Mouse (Mus musculus) thymus, adult 2 months (tissue): ENCODE data around the gene Kcnq1. TPM values are rescaled to one million over a fixed set of nuclear protein-coding genes. Genes with fewer than 3 reads are reported as not detected.

Source experiments
- DNase-seq: peaks from one replicate; pipeline ENCODE4 v3.0.0; 2021
- H3K27ac ChIP-seq: fragments of 200-500 bp; 2 replicates; pipeline ENCODE4 v1.5.1; 2012; ENCODE audit warnings: low read length, control low read depth; ENCODE audit not compliant: control insufficient read depth, insufficient read depth
- H3K27me3 ChIP-seq: fragments of 200-500 bp; 2 replicates; pipeline ENCODE4 v1.6.1; 2012; ENCODE audit warnings: mild to moderate bottlenecking, low read length, moderate library complexity, mixed read lengths; ENCODE audit not compliant: control insufficient read depth, insufficient read depth
- H3K36me3 ChIP-seq: fragments of 200-500 bp; 2 replicates; pipeline ENCODE4 v1.6.1; 2012; ENCODE audit warnings: mild to moderate bottlenecking, low read length, moderate library complexity; ENCODE audit not compliant: control insufficient read depth, insufficient read depth
- H3K4me1 ChIP-seq: fragments of 200-500 bp; replicated peaks from 2 replicates; pipeline ENCODE4 v1.6.1; 2012; ENCODE audit warnings: low read length; ENCODE audit not compliant: control insufficient read depth, insufficient read depth
- H3K4me3 ChIP-seq: fragments of 200-500 bp; 2 replicates; pipeline ENCODE4 v1.5.1; 2012; ENCODE audit warnings: mild to moderate bottlenecking, low read length, control low read depth, moderate library complexity; ENCODE audit not compliant: control insufficient read depth, insufficient read depth
- CTCF ChIP-seq: fragments of 200-500 bp; IDR thresholded peaks from 2 replicates; pipeline ENCODE4 v1.5.1; 2012; ENCODE audit warnings: mild to moderate bottlenecking, control low read depth, low read length, moderate library complexity, borderline replicate concordance; ENCODE audit not compliant: control insufficient read depth, poor library complexity, insufficient read depth; ENCODE audit errors: extremely low read depth
- POLR2A ChIP-seq: fragments of 200-500 bp; IDR thresholded peaks from 2 replicates; pipeline ENCODE4 v1.6.1; 2012; ENCODE audit warnings: mild to moderate bottlenecking, low read length, control low read depth, moderate library complexity; ENCODE audit not compliant: control insufficient read depth, poor library complexity, insufficient read depth; ENCODE audit errors: extremely low read depth
- WGBS: fragments of 180-500 bp; shearing (Covaris S2); methylation state at CpG from one replicate; pipeline ENCODE4 v1.1.7; 2018; 5-methylcytosine and 5-hydroxymethylcytosine counted together
- polyA plus RNA-seq: library from polyadenylated mRNA; depleted of rRNA; stranded (reverse); fragments of >200 nt; gene quantifications from 2 replicates; pipeline ENCODE4 v1.2.3, GENCODE M21; 2012

Gene Kcnq1
- polyA plus RNA-seq, 1 experiment = 4.6 TPM

- Histone ChIP-seq H3K27ac (no peak overlapping the region), H3K4me1 (no peaks in the 10 kb centered on the region), H3K27me3 (no peaks in the 10 kb centered on the region), H3K36me3 (no peaks in the 10 kb centered on the region), H3K4me3 (no peak overlapping the region)
- WGBS = 84% methylated on average over 7 of the region's 7 CpGs
- DNase-seq = no peak
- TF ChIP-seq POLR2A (no peak), CTCF (no peak)
Measured at GRCm38 (mm10) chr7:143165687-143166265, 59.6 kb downstream of the Kcnq1 start.

DNA sequence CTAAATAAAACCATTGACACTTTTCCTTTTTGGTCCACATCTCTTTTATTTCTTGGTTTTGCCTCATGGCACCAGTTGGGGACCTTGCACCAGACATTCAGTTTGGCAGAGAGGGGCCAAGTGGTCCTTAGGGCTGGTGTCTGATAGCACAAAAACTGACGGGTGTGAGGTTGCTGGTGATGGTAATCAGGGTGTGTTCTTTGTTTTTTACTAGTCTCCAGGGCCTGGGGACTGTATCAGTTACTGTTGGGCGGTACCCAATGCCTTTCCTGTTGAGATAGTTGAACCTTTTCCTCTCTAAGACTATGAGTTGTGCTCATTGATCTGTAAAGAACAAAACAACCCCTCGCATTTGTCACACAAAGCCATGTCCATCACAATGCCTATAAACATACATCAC lies 61.1 kb downstream of the Kcnq1 start:
- DNase-seq = no peak
- Histone ChIP-seq H3K27me3 (no peaks in the 10 kb centered on the region), H3K36me3 (no peaks in the 10 kb centered on the region), H3K4me3 (no peak overlapping the region), H3K4me1 (no peaks in the 10 kb centered on the region), H3K27ac (no peak overlapping the region)
- TF ChIP-seq POLR2A (no peak), CTCF (no peak)
- WGBS = 91% methylated on average over 3 of the region's 3 CpGs

DNA sequence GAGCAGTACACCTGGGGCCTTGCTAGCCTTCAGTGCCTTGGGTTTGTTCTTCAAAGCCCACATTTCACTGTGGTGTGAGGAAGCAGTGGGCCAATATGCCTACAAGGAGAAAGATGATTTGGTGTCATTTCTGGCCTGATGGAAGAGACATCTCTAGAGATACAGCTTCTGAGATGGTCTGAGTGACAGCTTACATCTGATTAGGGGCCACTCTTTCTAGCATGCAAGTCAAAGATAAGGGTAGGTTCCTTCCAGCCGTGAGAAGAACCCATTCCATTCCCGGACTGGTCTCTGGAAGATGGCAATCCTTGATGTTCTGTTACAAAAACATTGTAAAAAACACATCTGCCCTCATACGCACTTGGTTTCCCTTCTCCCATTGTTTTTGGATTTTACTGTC lies 63.2 kb downstream of the Kcnq1 start:
- no peak for DNase-seq
- Histone ChIP-seq H3K4me1 (no peaks in the 10 kb centered on the region), H3K27me3 (no peaks in the 10 kb centered on the region), H3K4me3 (no peak overlapping the region), H3K27ac (no peak overlapping the region), H3K36me3 (no peaks in the 10 kb centered on the region)
- TF ChIP-seq CTCF = no peak
- no peak for TF ChIP-seq POLR2A
- WGBS = 98% methylated on average over 3 of the region's 3 CpGs

DNA sequence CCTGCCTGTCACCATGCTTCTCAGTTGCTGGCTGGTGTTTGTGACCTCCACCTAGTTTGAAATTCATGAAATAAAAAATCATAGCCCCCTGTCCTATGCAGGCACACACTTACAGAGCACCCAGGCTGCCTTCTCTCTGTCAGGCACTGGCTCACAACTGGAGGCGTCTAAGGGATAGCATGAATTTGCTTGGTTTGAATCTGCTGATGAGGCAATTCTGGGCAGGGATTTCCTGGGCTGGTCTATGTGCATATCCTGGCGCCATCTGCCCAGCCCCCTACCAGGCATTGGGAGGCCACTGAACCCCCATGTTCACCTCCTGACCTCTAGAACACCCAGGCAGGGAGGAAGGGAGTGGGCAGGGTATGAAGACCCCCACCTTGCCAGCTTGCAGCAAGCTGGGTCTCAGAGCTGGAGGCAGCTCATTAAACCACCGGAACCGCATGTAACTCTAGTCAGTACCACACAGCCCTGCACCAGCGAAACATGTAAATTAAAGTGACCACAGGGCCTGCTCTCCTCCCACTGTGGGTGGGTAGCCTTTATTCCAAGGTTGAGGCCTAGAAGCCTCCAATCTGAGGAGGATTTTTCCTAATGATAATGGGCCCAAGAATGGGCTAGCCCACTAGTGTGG lies 66.9 kb downstream of the Kcnq1 start:
- no peak for DNase-seq
- H3K27ac ChIP-seq = no peak overlapping the region
- TF ChIP-seq POLR2A (no peak), CTCF (no peak)
- H3K36me3 ChIP-seq = no peaks in the 10 kb centered on the region
- 71% methylated on average over 5 of the region's 5 CpGs for WGBS
- no peaks in the 10 kb centered on the region for H3K27me3 ChIP-seq
- H3K4me3 ChIP-seq = no peak overlapping the region
- no peaks in the 10 kb centered on the region for H3K4me1 ChIP-seq

GRCm38 (mm10) chr7:143174633-143175032 lies 68.5 kb downstream of the Kcnq1 start:
- DNase-seq = no peak
- no peaks in the 10 kb centered on the region for H3K4me1 ChIP-seq
- no peaks in the 10 kb centered on the region for H3K27me3 ChIP-seq
- TF ChIP-seq CTCF (no peak), POLR2A (no peak)
- H3K36me3 ChIP-seq = no peaks in the 10 kb centered on the region
- WGBS = 91% methylated on average over 6 of the region's 6 CpGs
- no peak overlapping the region for H3K4me3 ChIP-seq
- no peak overlapping the region for H3K27ac ChIP-seq

DNA sequence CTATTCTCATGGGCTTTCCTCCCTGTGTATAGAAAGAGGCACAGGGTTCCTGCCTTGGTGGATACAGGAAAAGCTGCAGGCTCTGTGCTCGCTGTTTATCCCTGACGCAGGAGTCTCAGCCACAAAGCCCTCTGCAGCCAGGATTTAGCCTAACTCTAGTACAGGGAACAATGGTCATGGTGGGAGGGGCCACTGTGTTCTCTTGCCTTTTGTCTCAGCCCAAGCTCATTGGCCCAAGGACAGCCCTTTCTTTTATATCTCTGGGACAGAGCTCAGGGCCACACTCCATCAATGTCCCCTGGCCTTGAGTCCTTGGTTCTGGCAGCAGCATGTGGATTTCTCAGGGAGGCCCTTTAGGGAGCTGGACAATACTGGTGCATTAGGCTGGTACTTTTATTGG lies 72.7 kb downstream of the Kcnq1 start:
- DNase-seq = no peak
- Histone ChIP-seq H3K4me1 (no peaks in the 10 kb centered on the region), H3K27ac (no peak overlapping the region), H3K27me3 (no peaks in the 10 kb centered on the region), H3K36me3 (no peaks in the 10 kb centered on the region), H3K4me3 (no peak overlapping the region)
- no peak for TF ChIP-seq CTCF
- no peak for TF ChIP-seq POLR2A
- 98% methylated on average over 2 of the region's 2 CpGs for WGBS
